ENCODE assay signal across 8 mouse cellular contexts in the genomic region with DNA sequence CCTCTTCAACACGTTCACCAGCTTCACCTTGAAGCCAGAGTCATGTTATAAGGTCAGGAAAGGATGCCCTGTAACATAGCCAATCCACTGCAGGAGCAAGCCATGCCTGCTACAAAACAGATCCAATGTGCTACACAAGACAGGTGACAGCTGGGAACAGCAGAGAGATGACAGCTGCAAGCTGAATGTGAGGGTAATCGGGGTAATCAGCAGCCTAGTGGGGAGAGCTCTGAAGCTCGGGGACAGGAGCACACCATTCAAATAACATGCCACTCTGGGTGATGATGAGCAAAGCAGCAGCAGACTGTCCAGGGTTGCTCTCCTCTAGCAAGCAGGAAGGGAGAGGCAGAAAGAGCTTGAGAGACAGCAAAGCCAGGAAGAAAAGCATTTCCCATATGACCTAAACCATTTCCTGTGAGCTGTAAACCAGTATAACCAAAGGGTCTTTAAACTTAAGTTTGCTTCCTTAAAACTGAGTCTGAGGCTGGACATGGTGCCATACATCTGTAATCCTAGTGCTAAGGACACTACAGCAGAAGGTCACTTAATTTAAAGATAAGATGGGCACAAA. TPM values are rescaled to one million over a fixed set of nuclear protein-coding genes. Genes with fewer than 3 reads are reported as not detected.
DNase-seq lines count a peak whose midpoint lies in the region; ATAC-seq and TF ChIP-seq lines count a peak whose summit lies in the region.

No protein-coding gene starts in this region.

- 36% methylated on average over 3 of the region's 3 CpGs for WGBS in forebrain, postnatal 0 days
- 23% methylated on average over 3 of the region's 3 CpGs for WGBS in liver, embryonic 16.5 days (ENCODE audit: insufficient replicate concordance)

- H3K36me3 ChIP-seq in forebrain, postnatal 0 days (ENCODE audit: insufficient read depth), result no peaks in the 10 kb centered on the region
- H3K36me3 ChIP-seq in liver, embryonic 16.5 days (ENCODE audit: control insufficient read depth, insufficient read depth), result no peaks in the 10 kb centered on the region

- DNase-seq in CD4-positive, CD25-positive, alpha-beta regulatory T cell, adult 2 months (ENCODE audit: low read depth, low spot score), result peak; percentile 46
- peak; percentile 17 for DNase-seq in 3T3-L1 (ENCODE audit: low read depth, low spot score)
- DNase-seq in forebrain, postnatal 0 days, result peak; percentile 10
- no peak for DNase-seq in urinary bladder, postnatal 36 days (ENCODE audit: low spot score in 2 of 2)
- no peak for DNase-seq in right cerebral cortex, postnatal 36 days (ENCODE audit: low spot score in 2 of 2)
- no peak for DNase-seq in cerebellum, adult 8-10 months

- H3K9ac ChIP-seq in forebrain, postnatal 0 days, result no peak overlapping the region
- H3K9ac ChIP-seq in liver, embryonic 16.5 days (ENCODE audit: low read depth, low read length), result peak overlapping the region; percentile 56

- TF ChIP-seq CTCF in forebrain, postnatal 0 days (IDR thresholded peaks at IDR 0.05; ENCODE audit: low read depth), result no peak

- no peak overlapping the region for H3K4me3 ChIP-seq in forebrain, postnatal 0 days (ENCODE audit: low read depth, low read length)
- peak overlapping the region; percentile 94 for H3K4me3 ChIP-seq in liver, embryonic 16.5 days (ENCODE audit: low read depth, low read length)

- no peak overlapping the region for H3K4me2 ChIP-seq in forebrain, postnatal 0 days (ENCODE audit: low read depth)
- peak overlapping the region; percentile 63 for H3K4me2 ChIP-seq in liver, embryonic 16.5 days (ENCODE audit: low read depth, low read length)

- H3K27ac ChIP-seq in forebrain, postnatal 0 days (ENCODE audit: low read depth, low read length), result no peak overlapping the region
- H3K27ac ChIP-seq in liver, embryonic 16.5 days (ENCODE audit: low read length), result peak overlapping the region; percentile 65

- no peak for ATAC-seq in CD4-positive, CD25-positive, alpha-beta regulatory T cell, adult 4 months
- ATAC-seq in forebrain, postnatal 0 days, result no peak
- ATAC-seq in liver, embryonic 16.5 days (ENCODE audit: low read depth), result no peak

- no peaks in the 10 kb centered on the region for H3K9me3 ChIP-seq in forebrain, postnatal 0 days (ENCODE audit: low read length)
- no peaks in the 10 kb centered on the region for H3K9me3 ChIP-seq in liver, embryonic 16.5 days (replicated peaks; ENCODE audit: control insufficient read depth, low read length)

- H3K27me3 ChIP-seq in forebrain, postnatal 0 days (ENCODE audit: insufficient read depth, low read length), result no peaks in the 10 kb centered on the region
- H3K27me3 ChIP-seq in liver, embryonic 16.5 days (ENCODE audit: control insufficient read depth, insufficient read depth, low read depth, low read length), result no peaks in the 10 kb centered on the region

- 0 out of 2 replicates have a peak, but pooled peaks cover 3% of the 10 kb centered on the region for H3K4me1 ChIP-seq in forebrain, postnatal 0 days (ENCODE audit: insufficient read depth)
- H3K4me1 ChIP-seq in liver, embryonic 16.5 days (ENCODE audit: control insufficient read depth, low read depth, low read length), result peaks cover 40% of the 10 kb centered on the region

RNA-seq across cellular contexts. Expression of gene Bard1, which starts 2.9 kb away (rescaled TPM):
- under 1 TPM; 0.42 to 0.47 TPM for polyA plus RNA-seq in CD4-positive, CD25-positive, alpha-beta regulatory T cell, adult 4 months (2017; shearing (Covaris generic))
- total RNA-seq in forebrain, postnatal 0 days (2014; rRNA removed), result 1.6 and 1.8 TPM in 2 replicates
- polyA plus RNA-seq in forebrain, postnatal 0 days (2015; fragmentation: Nextera tagmentation; extraction: Ambion mirVana), result 0.21 and 0.27 TPM in 2 replicates
- 1.8 and 2.6 TPM in 2 replicates for polyA plus RNA-seq in liver, embryonic 16.5 days (2015; fragmentation: Nextera tagmentation; extraction: Ambion mirVana)

Comparison
In these comparisons a context has a peak if more than half of its experiments do, and no peak if none do; other contexts are left out.
1. DNase-seq: peak in CD4-positive, CD25-positive, alpha-beta regulatory T cell, adult 2 months (single experiment), 3T3-L1 (single experiment) and forebrain, postnatal 0 days (single experiment); none in urinary bladder, postnatal 36 days (0 of 2), right cerebral cortex, postnatal 36 days (0 of 2) and cerebellum, adult 8-10 months (single experiment).